Mouse (Mus musculus): ENCODE data around the gene Ubald2. TPM values are rescaled to one million over a fixed set of nuclear protein-coding genes. Genes with fewer than 3 reads are reported as not detected.
A peak's percentile ranks its signal among the peaks of the same experiment; 100 is the strongest.

Gene Ubald2
- total and polyA plus RNA-seq, 3 experiments: 56.8 to 77.7 TPM; not detected in 1

GRCm38 (mm10) chr11:116396934-116397330, 37.0 kb upstream of the Ubald2 start:
- H3K4me1 ChIP-seq (ENCODE audit: control insufficient read depth in 1 of 2, insufficient read depth in 2 of 2, low read length in 2 of 2): peaks cover 21% of the 10 kb centered on the region in 2 experiments
- TF ChIP-seq MAFK (IDR thresholded peaks at IDR 0.05; ENCODE audit: borderline replicate concordance, low read depth, low read length) (no peak), HCFC1 (IDR thresholded peaks at IDR 0.05; ENCODE audit: low read depth, low read length) (no peak), MAZ (IDR thresholded peaks at IDR 0.05; ENCODE audit: low read depth, low read length) (no peak)
- H3K27ac ChIP-seq (ENCODE audit: control insufficient read depth, low read depth, low read length): no peak overlapping the region
- H3K27me3 ChIP-seq (ENCODE audit: control insufficient read depth in 1 of 2, insufficient read depth in 2 of 2, low read length in 2 of 2): no peaks in the 10 kb centered on the region
- H3K36me3 ChIP-seq (ENCODE audit: control insufficient read depth in 1 of 2, insufficient read depth in 2 of 2, low read length in 2 of 2): peaks cover 0 to 25% of the 10 kb centered on the region in 2 experiments; a peak in 2 of 4 replicates
- H3K9me3 ChIP-seq (replicated peaks; ENCODE audit: insufficient read depth, low read length): no peaks in the 10 kb centered on the region
- no peaks in the 10 kb centered on the region for H3K79me2 ChIP-seq (ENCODE audit: control insufficient read depth, insufficient read depth, low read length, poor library complexity)
- H3K4me3 ChIP-seq (ENCODE audit: control insufficient read depth in 1 of 2, insufficient read depth in 1 of 2, low read depth in 2 of 2, low read length in 2 of 2): no peak overlapping the region
- H3K9ac ChIP-seq (ENCODE audit: control insufficient read depth, low read depth, low read length, poor library complexity, severe bottlenecking): no peak overlapping the region
- DNase-seq (ENCODE audit: low read depth, low spot score): no peak

DNA sequence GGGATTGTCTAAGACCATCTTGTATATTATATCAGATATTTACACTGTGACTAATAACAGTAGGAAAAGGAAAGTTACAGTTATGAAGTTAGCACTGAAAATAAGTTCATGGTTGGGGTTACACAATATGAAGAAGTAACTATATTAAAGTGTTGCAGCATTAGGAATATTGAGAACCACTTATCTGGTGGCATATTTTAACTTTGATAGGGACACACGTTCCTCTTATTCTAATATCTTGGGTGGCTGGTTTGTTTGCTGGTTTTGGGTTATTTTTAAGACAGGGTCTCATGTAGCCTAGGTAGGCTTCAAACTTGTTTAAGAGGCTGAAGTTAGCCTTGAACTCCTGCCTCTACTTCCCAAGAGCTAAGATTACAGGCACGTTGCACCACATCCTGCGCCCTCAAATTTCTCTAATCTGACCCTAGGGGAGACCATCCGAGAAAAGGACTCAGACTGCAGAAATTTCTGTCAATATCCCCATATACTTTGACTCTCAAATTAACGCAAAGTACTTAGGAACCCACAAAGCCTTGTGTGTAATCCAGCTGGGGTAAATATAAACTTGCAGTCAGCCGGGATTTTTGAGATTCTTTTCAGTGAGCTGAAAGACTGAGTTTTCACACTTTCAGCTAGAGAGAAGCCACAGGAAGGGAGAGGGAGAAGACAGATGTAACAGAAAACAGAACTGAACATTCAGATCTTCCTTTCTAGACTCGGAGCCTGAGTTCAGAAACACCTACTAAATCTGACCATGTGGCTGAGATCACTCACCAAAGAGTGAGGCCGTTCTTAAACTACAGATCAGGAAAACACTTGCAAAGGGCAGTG, 36.2 kb upstream of the Ubald2 start:
- peaks cover 21% of the 10 kb centered on the region in 2 experiments for H3K4me1 ChIP-seq (ENCODE audit: control insufficient read depth in 1 of 2, insufficient read depth in 2 of 2, low read length in 2 of 2)
- H3K9ac ChIP-seq (ENCODE audit: control insufficient read depth, low read depth, low read length, poor library complexity, severe bottlenecking): no peak overlapping the region
- peaks cover 0 to 25% of the 10 kb centered on the region in 2 experiments; a peak in 2 of 4 replicates for H3K36me3 ChIP-seq (ENCODE audit: control insufficient read depth in 1 of 2, insufficient read depth in 2 of 2, low read length in 2 of 2)
- H3K27ac ChIP-seq (ENCODE audit: control insufficient read depth, low read depth, low read length): no peak overlapping the region
- H3K79me2 ChIP-seq (ENCODE audit: control insufficient read depth, insufficient read depth, low read length, poor library complexity): no peaks in the 10 kb centered on the region
- no peaks in the 10 kb centered on the region for H3K9me3 ChIP-seq (replicated peaks; ENCODE audit: insufficient read depth, low read length)
- no peak overlapping the region for H3K4me3 ChIP-seq (ENCODE audit: control insufficient read depth in 1 of 2, insufficient read depth in 1 of 2, low read depth in 2 of 2, low read length in 2 of 2)
- H3K27me3 ChIP-seq (ENCODE audit: control insufficient read depth in 1 of 2, insufficient read depth in 2 of 2, low read length in 2 of 2): no peaks in the 10 kb centered on the region
- peak; percentile 40 for DNase-seq (ENCODE audit: low read depth, low spot score)
- TF ChIP-seq UBTF (IDR thresholded peaks at IDR 0.05; ENCODE audit: borderline replicate concordance, insufficient read depth, low read depth, low read length) (no peak), TCF12 (IDR thresholded peaks at IDR 0.05; ENCODE audit: low read depth, low read length) (peak; percentile 49; the same call in 1 of the 2 replicates), SMC3 (IDR thresholded peaks at IDR 0.05; ENCODE audit: low read depth, low read length) (no peak), GABPA (IDR thresholded peaks at IDR 0.05; ENCODE audit: low read depth, low read length) (no peak), CTCF (IDR thresholded peaks at IDR 0.05 in 2 of 3, conservative IDR thresholded peaks at IDR 0.05 in 1 of 3; ENCODE audit: control insufficient read depth in 1 of 3, insufficient read depth in 1 of 3, low read depth in 2 of 3, low read length in 3 of 3, poor library complexity in 1 of 3, severe bottlenecking in 1 of 3) (no peak), MXI1 (IDR thresholded peaks at IDR 0.05; ENCODE audit: low read depth, low read length) (no peak; the same call in 1 of the 2 replicates), MEF2A (IDR thresholded peaks at IDR 0.05; ENCODE audit: extremely low read depth, insufficient replicate concordance, low read depth, low read length, poor library complexity, severe bottlenecking) (peak; percentile 24; the same call in 1 of the 2 replicates), USF2 (IDR thresholded peaks at IDR 0.05; ENCODE audit: borderline replicate concordance in 1 of 2, insufficient read depth in 1 of 2, low read depth in 1 of 2, low read length in 2 of 2) (no peak), EP300 (IDR thresholded peaks at IDR 0.05; ENCODE audit: low read depth in 1 of 2, low read length in 2 of 2) (peak; percentile 59 to 65), MYC (IDR thresholded peaks at IDR 0.05; ENCODE audit: low read depth, low read length) (0 out of 2 replicates have a peak, but pooled peaks have one; percentile 28), NELFE (IDR thresholded peaks at IDR 0.05; ENCODE audit: low read depth, low read length) (no peak), E2F4 (IDR thresholded peaks at IDR 0.05; ENCODE audit: borderline replicate concordance, low read depth, low read length) (no peak), CHD1 (IDR thresholded peaks at IDR 0.05; ENCODE audit: low read depth, low read length) (no peak), RCOR1 (IDR thresholded peaks at IDR 0.05; ENCODE audit: low read depth, low read length) (no peak; the same call in 1 of the 2 replicates), JUND (IDR thresholded peaks at IDR 0.05; ENCODE audit: low read depth, low read length) (no peak), KAT2A (conservative IDR thresholded peaks at IDR 0.05; ENCODE audit: low read depth, low read length) (0 out of 2 replicates have a peak, but pooled peaks have one; percentile 26), HCFC1 (IDR thresholded peaks at IDR 0.05; ENCODE audit: low read depth, low read length) (no peak), GATA1 (IDR thresholded peaks at IDR 0.05; ENCODE audit: low read depth, low read length) (0 out of 2 replicates have a peak, but pooled peaks have one; percentile 5), MAFK (IDR thresholded peaks at IDR 0.05; ENCODE audit: borderline replicate concordance, low read depth, low read length) (no peak), ZMIZ1 (IDR thresholded peaks at IDR 0.05; ENCODE audit: low read depth, low read length) (no peak), TBP (IDR thresholded peaks at IDR 0.05; ENCODE audit: low read depth, low read length) (0 out of 2 replicates have a peak, but pooled peaks have one; percentile 17), MAZ (IDR thresholded peaks at IDR 0.05; ENCODE audit: low read depth, low read length) (peak; percentile 46; the same call in 1 of the 2 replicates), ZKSCAN1 (IDR thresholded peaks at IDR 0.05; ENCODE audit: low read depth, low read length) (no peak), POLR2A (IDR thresholded peaks at IDR 0.05; ENCODE audit: control insufficient read depth in 1 of 2, insufficient read depth in 1 of 2, low read depth in 1 of 2, low read length in 2 of 2, poor library complexity in 1 of 2) (no peak), BHLHE40 (IDR thresholded peaks at IDR 0.05; ENCODE audit: borderline replicate concordance, low read depth, low read length) (0 out of 2 replicates have a peak, but pooled peaks have one; percentile 27), ZNF384 (IDR thresholded peaks at IDR 0.05; ENCODE audit: low read depth, low read length) (no peak), USF1 (IDR thresholded peaks at IDR 0.05; ENCODE audit: low read depth, low read length) (no peak)
